Mouse (Mus musculus) heart, postnatal 0 days (tissue): Measurements from ENCODE around the gene Abca7.

Source experiments
- CTCF ChIP-seq: IDR thresholded peaks from 2 replicates; pipeline ENCODE4 v1.5.1; 2016; ENCODE audit warnings: antibody characterized with exemption, control low read depth, low read depth
- EP300 ChIP-seq: IDR thresholded peaks from 2 replicates; pipeline ENCODE4 v1.6.1; 2016; ENCODE audit warnings: antibody characterized with exemption, low read depth

DNA sequence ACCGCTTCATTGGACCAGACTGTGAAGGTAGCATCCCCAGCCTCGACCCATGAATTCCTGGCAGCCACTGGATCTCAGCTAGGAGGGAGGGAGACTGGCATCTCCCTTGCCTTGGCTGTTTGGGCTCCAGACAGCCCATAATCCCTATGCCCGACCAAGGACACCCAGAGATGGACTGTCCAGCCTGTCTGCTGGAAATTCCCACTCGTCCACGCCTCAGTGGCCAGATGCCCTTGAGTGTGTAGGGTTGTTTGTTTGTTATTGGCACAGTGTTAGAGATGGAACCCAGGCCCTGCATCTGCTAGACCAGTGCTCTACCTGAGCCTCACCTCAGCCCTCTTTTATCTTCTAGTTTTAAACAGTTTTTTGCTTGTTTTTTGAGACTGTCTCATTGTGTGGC, 31.0 kb upstream of the Abca7 start:
- TF ChIP-seq CTCF (no peak), EP300 (no peak)
